Mouse (Mus musculus) layer of hippocampus, adult 18-20 months (tissue): ENCODE data around the gene Appl1. TPM values are rescaled to one million over a fixed set of nuclear protein-coding genes. Genes with fewer than 3 reads are reported as not detected.
A peak's percentile ranks its signal among the peaks of the same experiment; 100 is the strongest.

Source experiments
- DNase-seq, 2 experiments: peaks; one replicate each; pipeline ENCODE4 v3.0.0; 2022; ENCODE audit warnings: low spot score in 2 of 2
- long read RNA-seq: library from polyadenylated mRNA; stranded (forward); transcript quantifications from one replicate; pipeline ENCODE4 v2.0.0, GENCODE M21; 2021
- total RNA-seq, 2 experiments: library from RNA; stranded (reverse); gene quantifications; 2 replicates each; pipeline ENCODE4 v1.2.3; 2021

The Appl1 gene
- total RNA-seq, result 10 to 100 TPM; 66.3 to 67.8 TPM
- long read RNA-seq, full-length matches to known transcripts, result 47 of 86 reads
- long read RNA-seq, partial matches to known transcripts, result 3 of 86 reads
- long read RNA-seq, other reads (novel, unspliced or antisense), result 36 of 86 reads

DNA sequence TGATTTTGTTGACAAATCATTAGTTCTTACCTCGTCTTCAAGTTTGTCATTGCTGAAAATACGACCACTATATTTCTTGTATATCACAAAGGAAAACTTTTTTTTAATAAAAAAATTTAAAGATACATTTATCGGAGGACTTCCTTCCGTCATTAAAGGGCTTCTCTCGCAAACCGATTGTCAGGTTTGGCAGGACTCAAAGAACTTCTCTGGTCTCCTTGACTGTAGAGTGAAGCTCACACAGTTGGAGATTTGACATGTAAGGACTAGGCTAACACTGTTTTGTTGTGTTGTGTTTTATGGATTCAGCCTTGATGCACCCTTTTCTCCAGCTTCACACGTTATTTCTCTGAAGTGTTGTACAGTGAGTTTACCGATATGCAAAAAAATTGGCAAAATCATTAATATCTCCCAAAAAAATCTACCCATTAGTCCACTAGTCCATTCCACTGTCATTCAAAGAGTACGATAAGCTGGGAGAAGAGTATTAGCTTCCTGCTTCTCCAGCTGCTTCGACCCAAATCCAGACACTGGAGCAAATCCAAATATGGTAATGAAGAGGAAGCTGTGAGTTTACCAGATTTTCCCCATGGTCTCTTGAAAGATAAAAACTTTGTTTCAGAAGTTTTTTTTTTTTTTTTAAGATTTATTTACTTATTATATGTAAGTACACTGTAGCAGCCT is at the start of gene Appl1:
Gene Appl1, minus strand, starts transcription at position 127 of the 684 bp plus-strand sequence.
- no peak for DNase-seq

GRCm38 (mm10) chr14:27019850-27020249 is 48.8 kb upstream of the Appl1 start:
- no peak for DNase-seq

GRCm38 (mm10) chr14:27017936-27018335 is 46.9 kb upstream of the Appl1 start:
- DNase-seq, result no peak

GRCm38 (mm10) chr14:27013658-27014057 is 42.6 kb upstream of the Appl1 start:
- no peak for DNase-seq

DNA sequence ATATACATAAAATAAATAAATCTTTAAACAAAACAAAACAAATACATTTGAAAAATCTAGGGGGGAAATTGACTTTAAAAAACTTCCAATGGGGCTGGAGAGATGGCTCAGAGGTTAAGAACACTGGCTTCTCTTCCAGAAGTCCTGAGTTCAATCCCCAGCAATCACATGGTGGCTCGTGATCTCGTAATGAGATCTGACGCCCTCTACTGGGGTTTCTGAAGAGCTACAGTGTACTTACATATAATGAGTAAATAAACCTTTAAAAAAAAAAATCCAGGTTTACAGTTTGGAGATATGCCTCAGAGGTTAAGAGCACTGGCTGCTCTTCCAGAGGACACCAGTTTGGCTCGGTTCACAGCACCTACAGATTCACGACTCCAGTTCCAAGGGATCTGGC is 40.5 kb upstream of the Appl1 start:
- DNase-seq, result no peak

DNA sequence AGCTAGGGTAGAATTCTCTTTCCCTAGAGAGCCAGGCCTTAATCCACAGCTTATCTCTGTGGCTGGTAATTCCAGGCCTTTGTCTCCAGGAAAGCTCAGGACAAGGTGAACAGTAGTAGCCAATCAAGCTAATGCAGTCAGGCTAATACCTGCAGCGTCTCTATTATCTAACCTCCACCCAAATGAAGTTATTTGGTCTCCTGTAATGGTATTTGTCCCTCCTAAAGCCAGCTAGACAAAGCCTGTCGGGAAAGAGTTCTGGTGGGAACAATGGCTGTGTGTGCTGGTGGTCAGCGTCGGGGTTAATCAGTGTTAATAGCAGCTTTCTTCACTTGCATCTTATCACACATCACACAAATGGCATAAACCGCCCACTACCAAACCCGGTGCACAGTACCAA is 34.9 kb upstream of the Appl1 start:
- no peak for DNase-seq

GRCm38 (mm10) chr14:27004906-27005305 is 33.9 kb upstream of the Appl1 start:
- no peak for DNase-seq

DNA sequence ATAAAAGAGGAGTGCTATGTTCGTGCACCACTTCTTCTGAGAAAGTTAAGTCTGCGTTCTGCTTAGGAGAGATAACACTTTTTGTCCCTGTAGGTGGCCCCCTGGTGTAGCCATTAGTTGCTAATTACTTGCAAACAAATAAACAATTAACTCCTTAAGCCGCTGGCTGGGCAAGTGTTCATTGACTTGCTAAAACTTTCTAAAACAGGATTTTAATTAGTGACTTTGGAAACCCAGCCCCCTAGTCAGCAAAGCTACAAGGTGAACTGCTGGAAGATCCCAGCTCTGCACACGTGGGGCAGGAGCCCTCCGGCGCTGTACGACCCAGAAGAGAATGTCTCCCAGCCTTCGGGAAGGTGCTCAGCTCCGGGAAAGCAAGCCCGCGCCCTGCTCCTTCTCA is 29.4 kb upstream of the Appl1 start:
- DNase-seq, result no peak

GRCm38 (mm10) chr14:26996257-26996656 is 25.2 kb upstream of the Appl1 start:
- no peak for DNase-seq

GRCm38 (mm10) chr14:26994211-26994741 is 23.2 kb upstream of the Appl1 start, which contains the start of gene Hesx1:
TSS of gene Hesx1 (plus strand) at chr14:26994416.
- peak in 1 of 2 experiments; percentile 5 for DNase-seq

DNA sequence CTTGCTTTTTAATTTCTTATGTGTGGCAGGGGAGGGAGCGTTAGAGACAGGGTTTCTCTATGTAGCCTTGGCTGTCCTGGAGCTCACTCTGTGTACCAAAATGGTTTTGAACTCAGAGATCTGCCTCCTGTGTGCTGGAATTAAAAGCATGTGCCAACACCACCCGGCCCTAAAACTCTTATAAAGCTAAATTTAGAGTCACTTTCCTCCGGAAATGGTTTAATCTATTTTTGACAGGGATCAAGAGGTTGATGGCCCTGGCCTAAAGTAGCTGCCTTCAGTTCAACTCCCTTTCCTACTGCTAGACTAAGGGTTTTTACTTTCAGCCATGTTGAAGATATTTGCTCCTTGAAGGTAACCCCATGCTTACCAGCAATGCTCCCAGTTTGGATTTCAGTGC is 22.4 kb upstream of the Appl1 start:
- no peak for DNase-seq

DNA sequence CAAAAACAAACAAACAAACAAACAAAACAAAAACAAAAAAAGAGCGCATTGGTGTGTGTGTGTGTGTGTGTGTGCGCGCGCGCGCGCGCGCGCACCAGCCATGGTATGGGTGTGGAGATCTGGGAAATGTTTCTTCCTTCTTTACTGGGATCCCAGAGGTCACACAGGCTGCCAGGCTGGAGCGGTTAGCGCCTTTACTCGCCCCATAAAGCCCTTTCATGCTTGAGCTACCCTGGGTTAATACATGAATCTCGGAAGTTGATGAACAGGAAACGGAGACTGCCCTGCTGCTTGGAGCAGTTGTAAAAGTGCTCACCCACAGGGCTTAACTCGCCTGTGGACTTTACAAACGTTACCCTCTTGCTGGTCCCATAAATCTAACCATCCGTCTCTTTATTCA is 20.6 kb upstream of the Appl1 start:
- no peak for DNase-seq

GRCm38 (mm10) chr14:26988694-26989093 is 17.7 kb upstream of the Appl1 start:
- no peak for DNase-seq

GRCm38 (mm10) chr14:26982150-26982530 is 11.1 kb upstream of the Appl1 start:
- no peak for DNase-seq

- no peak for DNase-seq
Measured at GRCm38 (mm10) chr14:26981494-26982149, 10.6 kb upstream of the Appl1 start.

GRCm38 (mm10) chr14:26981021-26981420 is 10.0 kb upstream of the Appl1 start:
- DNase-seq, result no peak

GRCm38 (mm10) chr14:26979808-26980207 is 8.8 kb upstream of the Appl1 start:
- DNase-seq, result no peak

- DNase-seq, result no peak
Measured at GRCm38 (mm10) chr14:26977500-26977899, 6.5 kb upstream of the Appl1 start.

GRCm38 (mm10) chr14:26976212-26976611 is 5.2 kb upstream of the Appl1 start:
- no peak for DNase-seq

- DNase-seq, result no peak
Measured at GRCm38 (mm10) chr14:26975490-26975889, 4.5 kb upstream of the Appl1 start.

DNA sequence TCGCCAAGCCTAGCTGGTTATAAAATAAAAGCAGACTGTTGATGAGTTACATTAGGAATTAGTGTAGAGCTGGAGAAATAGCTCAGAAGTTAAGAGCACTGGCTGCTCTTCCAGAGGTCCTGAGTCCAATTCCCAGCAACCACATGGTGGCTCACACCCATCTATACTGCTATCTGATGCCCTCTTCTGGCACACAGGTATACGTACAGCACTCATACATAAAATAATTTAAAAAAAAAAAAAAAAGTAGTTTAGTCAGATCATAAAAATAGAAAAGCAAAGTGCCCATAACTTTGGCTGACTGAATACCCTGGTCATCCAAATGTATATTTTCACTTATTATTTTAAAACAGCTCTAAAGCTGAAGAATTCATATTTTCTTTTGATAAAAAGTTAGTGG is 2.1 kb upstream of the Appl1 start:
- DNase-seq, result no peak

DNA sequence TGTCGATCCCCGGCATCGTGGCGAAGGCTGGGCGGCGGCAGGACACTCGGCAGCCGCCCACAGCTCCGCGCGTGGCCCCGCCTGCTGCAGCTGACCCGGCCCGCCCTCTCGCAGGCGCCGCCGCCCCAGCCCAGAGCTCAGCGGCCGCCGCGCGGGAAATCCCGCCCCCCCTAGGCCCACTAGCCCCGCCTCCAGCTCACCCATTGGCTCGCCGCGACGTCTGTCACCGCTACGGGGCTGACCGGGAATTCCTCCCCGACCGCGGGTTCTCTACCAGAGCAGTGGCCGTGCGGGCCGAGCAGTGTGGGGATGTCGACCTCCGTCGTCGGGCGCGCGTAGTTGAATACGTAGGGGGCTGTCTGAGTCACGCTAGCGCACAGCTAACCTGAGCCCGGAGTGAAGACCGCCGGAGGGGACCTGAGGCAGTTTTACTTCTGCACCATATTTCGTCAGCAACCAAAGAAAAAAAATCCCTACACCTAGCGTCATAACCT is 546 bp downstream of the Appl1 start:
- peak; percentile 90 to 97 for DNase-seq
